Mouse (Mus musculus) spleen, postnatal 14 days (tissue): ENCODE results near the gene Krtap9-1.
"Not testable (repeated sequence)": the region's sequence is repeated elsewhere in the genome, so short reads cannot be mapped to it uniquely, and the experiment has no call there.

ENCODE experiments used
- DNase-seq, 2 experiments: peaks; one replicate each; pipeline ENCODE4 v3.0.0; 2021 to 2022; ENCODE audit warnings: low spot score in 2 of 2

Krtap9-1 gene

GRCm38 (mm10) chr11:99873089-99873488 lies at the start of gene Krtap9-1:
Gene Krtap9-1, plus strand, starts transcription at chr11:99873389.
- not testable (repeated sequence) for DNase-seq

- no peak for DNase-seq
Measured at GRCm38 (mm10) chr11:99837966-99838365, 35.2 kb upstream of the Krtap9-1 start, which contains the start of gene 2300003K06Rik. Gene 2300003K06Rik, minus strand, starts transcription at chr11:99838066.

GRCm38 (mm10) chr11:99842185-99842584 lies 31.0 kb upstream of the Krtap9-1 start:
- DNase-seq = no peak

- no peak for DNase-seq
Measured at GRCm38 (mm10) chr11:99846746-99847145, 26.4 kb upstream of the Krtap9-1 start.

- DNase-seq = no peak
Measured at GRCm38 (mm10) chr11:99851508-99851907, 21.7 kb upstream of the Krtap9-1 start, which contains the start of gene Krtap4-16. Gene Krtap4-16, minus strand, starts transcription at chr11:99851608.

- DNase-seq = no peak
Measured at GRCm38 (mm10) chr11:99854121-99854520, 19.1 kb upstream of the Krtap9-1 start.

- no peak for DNase-seq
Measured at GRCm38 (mm10) chr11:99857617-99858016, 15.6 kb upstream of the Krtap9-1 start, which contains the start of gene Gm11568. Gene Gm11568, plus strand, starts transcription at chr11:99857917.

- no peak for DNase-seq
Measured at GRCm38 (mm10) chr11:99858761-99859160, 14.4 kb upstream of the Krtap9-1 start.

GRCm38 (mm10) chr11:99864176-99864575 lies 9.0 kb upstream of the Krtap9-1 start, which contains the start of gene Gm11559:
Gene Gm11559, plus strand, starts transcription at chr11:99864476.
- not testable (repeated sequence) for DNase-seq

GRCm38 (mm10) chr11:99878887-99879286 lies 5.7 kb downstream of the Krtap9-1 start, which contains the start of gene Gm11567:
Gene Gm11567, plus strand, starts transcription at chr11:99879187.
- DNase-seq = not testable (repeated sequence)

GRCm38 (mm10) chr11:99907620-99908019 lies 34.4 kb downstream of the Krtap9-1 start, which contains the start of gene Krtap31-1:
Gene Krtap31-1, plus strand, starts transcription at chr11:99907920.
- DNase-seq = no peak

GRCm38 (mm10) chr11:99914451-99914850 lies 41.3 kb downstream of the Krtap9-1 start, which contains the start of gene Gm11565:
Gene Gm11565, plus strand, starts transcription at chr11:99914751.
- DNase-seq = no peak
